Mouse (Mus musculus) ZHBTc4 (cell line): Measurements from ENCODE around the gene Ttll3.

Source experiments
- DNase-seq: peaks from one replicate; pipeline ENCODE4 v3.0.0-alpha.2; 2011; ENCODE audit warnings: low read depth, low spot score

Gene Ttll3

GRCm38 (mm10) chr6:113377496-113378385 lies 11.3 kb upstream of the Ttll3 start, which contains the start of the genes Tada3 and Arpc4:
TSS of gene Tada3 (minus strand) at chr6:113377883.
TSS of gene Arpc4 (plus strand) at chr6:113378115.
- DNase-seq = peak; percentile 98

GRCm38 (mm10) chr6:113379246-113379645 lies 9.8 kb upstream of the Ttll3 start:
- no peak for DNase-seq

GRCm38 (mm10) chr6:113380480-113380879 lies 8.6 kb upstream of the Ttll3 start:
- DNase-seq = peak; percentile 57

- DNase-seq = no peak
Observed at GRCm38 (mm10) chr6:113384351-113384927, 4.6 kb upstream of the Ttll3 start.

- no peak for DNase-seq
Observed at GRCm38 (mm10) chr6:113385160-113385714, 3.8 kb upstream of the Ttll3 start.

GRCm38 (mm10) chr6:113386025-113386424 lies 3.0 kb upstream of the Ttll3 start:
- no peak for DNase-seq

GRCm38 (mm10) chr6:113390715-113391114 lies 1.7 kb downstream of the Ttll3 start:
- no peak for DNase-seq

- DNase-seq = no peak
Observed at GRCm38 (mm10) chr6:113392015-113392386, 2.9 kb downstream of the Ttll3 start.

GRCm38 (mm10) chr6:113392387-113393071 lies 3.5 kb downstream of the Ttll3 start:
- DNase-seq = peak; percentile 82

- no peak for DNase-seq
Observed at GRCm38 (mm10) chr6:113393951-113394350, 4.9 kb downstream of the Ttll3 start.

GRCm38 (mm10) chr6:113394811-113395210 lies 5.8 kb downstream of the Ttll3 start:
- DNase-seq = no peak

- DNase-seq = peak; percentile 66
Observed at GRCm38 (mm10) chr6:113395501-113395900, 6.4 kb downstream of the Ttll3 start.

- DNase-seq = peak; percentile 92
Observed at GRCm38 (mm10) chr6:113396270-113397030, 7.4 kb downstream of the Ttll3 start.

GRCm38 (mm10) chr6:113402094-113402493 lies 13.0 kb downstream of the Ttll3 start:
- no peak for DNase-seq

GRCm38 (mm10) chr6:113404649-113405448 lies 15.8 kb downstream of the Ttll3 start:
- DNase-seq = no peak

GRCm38 (mm10) chr6:113405483-113405882 lies 16.4 kb downstream of the Ttll3 start:
- DNase-seq = no peak

GRCm38 (mm10) chr6:113406683-113407082 lies 17.6 kb downstream of the Ttll3 start:
- DNase-seq = peak; percentile 81

- no peak for DNase-seq
Observed at GRCm38 (mm10) chr6:113410001-113410400, 20.9 kb downstream of the Ttll3 start.

- no peak for DNase-seq
Observed at GRCm38 (mm10) chr6:113416416-113416815, 27.4 kb downstream of the Ttll3 start.

GRCm38 (mm10) chr6:113418441-113419198 lies 29.6 kb downstream of the Ttll3 start:
- DNase-seq = no peak
